ENCODE assay signal across 19 mouse cellular contexts in genomic region chr5:140043002-140043401, GRCm38 (mm10).
A peak's percentile ranks its signal among the peaks of the same experiment; 100 is the strongest.
DNase-seq lines count a peak whose midpoint lies in the region; ATAC-seq and TF ChIP-seq lines count a peak whose summit lies in the region.
"Had no signal": no experiment of that assay in that cellular context is flagged by ENCODE, and none has a peak within 500 bp of the region (broad histone marks: within the 10 kb centered on the region; RNA-seq: fewer than 3 reads in every experiment).

No protein-coding gene starts in this region.

- H3K9me3 ChIP-seq in midbrain, embryonic 11.5 days (ENCODE audit: control insufficient read depth, low read length): no peaks in the 10 kb centered on the region
- no peaks in the 10 kb centered on the region for H3K9me3 ChIP-seq in midbrain, embryonic 10.5 days (replicated peaks)
- no peaks in the 10 kb centered on the region for H3K9me3 ChIP-seq in embryonic facial prominence, embryonic 10.5 days
- H3K9me3 ChIP-seq in embryonic facial prominence, embryonic 14.5 days (ENCODE audit: control insufficient read depth, low read length): no peaks in the 10 kb centered on the region
- H3K9me3 ChIP-seq in forebrain, postnatal 0 days (ENCODE audit: low read length): no peaks in the 10 kb centered on the region
- H3K9me3 ChIP-seq: forebrain, embryonic 12.5 days; heart, embryonic 12.5 days had no signal

- no peak overlapping the region for H3K27ac ChIP-seq in midbrain, embryonic 11.5 days (ENCODE audit: low read depth, low read length)
- no peak overlapping the region for H3K27ac ChIP-seq in midbrain, embryonic 10.5 days (replicated peaks)
- no peak overlapping the region for H3K27ac ChIP-seq in embryonic facial prominence, embryonic 10.5 days (replicated peaks)
- H3K27ac ChIP-seq in embryonic facial prominence, embryonic 14.5 days (replicated peaks; ENCODE audit: low read depth, low read length): no peak overlapping the region; the same call in 1 of the 2 replicates
- no peak overlapping the region for H3K27ac ChIP-seq in forebrain, postnatal 0 days (ENCODE audit: low read depth, low read length)
- H3K27ac ChIP-seq: forebrain, embryonic 12.5 days; gastrocnemius, adult 2 months had no signal

- no peaks in the 10 kb centered on the region for H3K4me1 ChIP-seq in midbrain, embryonic 11.5 days (ENCODE audit: control insufficient read depth, insufficient read depth, low read length)
- H3K4me1 ChIP-seq in midbrain, embryonic 10.5 days: peaks cover 40% of the 10 kb centered on the region
- H3K4me1 ChIP-seq in embryonic facial prominence, embryonic 10.5 days: peaks cover 54% of the 10 kb centered on the region
- peaks cover 12% of the 10 kb centered on the region; the same call in 1 of the 2 replicates for H3K4me1 ChIP-seq in embryonic facial prominence, embryonic 14.5 days (ENCODE audit: control insufficient read depth, insufficient read depth, low read length)
- H3K4me1 ChIP-seq in forebrain, postnatal 0 days (ENCODE audit: insufficient read depth): no peaks in the 10 kb centered on the region

- no peak for TF ChIP-seq POLR2A in brain, embryonic 14.5 days (IDR thresholded peaks at IDR 0.05; ENCODE audit: borderline replicate concordance, extremely low read depth, insufficient read depth, insufficient read length, poor library complexity, severe bottlenecking)

- no peak overlapping the region for H3K4me3 ChIP-seq in midbrain, embryonic 11.5 days (ENCODE audit: low read depth, low read length)
- no peak overlapping the region for H3K4me3 ChIP-seq in midbrain, embryonic 10.5 days
- no peak overlapping the region for H3K4me3 ChIP-seq in embryonic facial prominence, embryonic 10.5 days
- no peak overlapping the region for H3K4me3 ChIP-seq in embryonic facial prominence, embryonic 14.5 days (ENCODE audit: low read depth, low read length)
- H3K4me3 ChIP-seq in forebrain, postnatal 0 days (ENCODE audit: low read depth, low read length): no peak overlapping the region
- H3K4me3 ChIP-seq: forebrain, embryonic 12.5 days; gastrocnemius, adult 2 months; heart, embryonic 12.5 days had no signal

- H3K36me3 ChIP-seq in midbrain, embryonic 11.5 days (ENCODE audit: control insufficient read depth, insufficient read depth, low read length): no peaks in the 10 kb centered on the region
- H3K36me3 ChIP-seq in midbrain, embryonic 10.5 days: 0 out of 2 replicates have a peak, but pooled peaks cover 7% of the 10 kb centered on the region
- H3K36me3 ChIP-seq in embryonic facial prominence, embryonic 10.5 days (replicated peaks): peaks cover 7% of the 10 kb centered on the region
- no peaks in the 10 kb centered on the region for H3K36me3 ChIP-seq in embryonic facial prominence, embryonic 14.5 days (ENCODE audit: control insufficient read depth, insufficient read depth, low read length)
- H3K36me3 ChIP-seq in forebrain, postnatal 0 days (ENCODE audit: insufficient read depth): no peaks in the 10 kb centered on the region
- H3K36me3 ChIP-seq: forebrain, embryonic 12.5 days had no signal

- H3K27me3 ChIP-seq in midbrain, embryonic 11.5 days (ENCODE audit: control insufficient read depth, insufficient read depth, low read length): no peaks in the 10 kb centered on the region
- H3K27me3 ChIP-seq in midbrain, embryonic 10.5 days (ENCODE audit: low read depth, poor library complexity, severe bottlenecking): no peaks in the 10 kb centered on the region
- no peaks in the 10 kb centered on the region for H3K27me3 ChIP-seq in embryonic facial prominence, embryonic 10.5 days (replicated peaks; ENCODE audit: low read depth, poor library complexity, severe bottlenecking)
- H3K27me3 ChIP-seq in embryonic facial prominence, embryonic 14.5 days (replicated peaks; ENCODE audit: control insufficient read depth, insufficient read depth, low read length): no peaks in the 10 kb centered on the region
- H3K27me3 ChIP-seq in forebrain, postnatal 0 days (ENCODE audit: insufficient read depth, low read length): no peaks in the 10 kb centered on the region
- H3K27me3 ChIP-seq: CH12.LX; forebrain, embryonic 12.5 days had no signal

- DNase-seq in midbrain, embryonic 11.5 days (ENCODE audit: low spot score, missing footprints): peak; percentile 81
- no peak for DNase-seq in midbrain, embryonic 10.5 days (ENCODE audit: low spot score)
- DNase-seq in brain, embryonic 14.5 days (ENCODE audit: low read depth): peak; percentile 52
- peak; percentile 29 for DNase-seq in embryonic facial prominence, embryonic 10.5 days (ENCODE audit: low spot score)
- peak; percentile 70 for DNase-seq in embryonic facial prominence, embryonic 14.5 days (ENCODE audit: low spot score)
- no peak for DNase-seq in cerebellum, adult 11 months
- DNase-seq in kidney, adult 9 months: no peak
- no peak for DNase-seq in forebrain, postnatal 0 days
- DNase-seq: adrenal gland, adult 2 months; adrenal gland, postnatal 25 days; cerebellum, adult 8-10 months; cerebellum, postnatal 14 days; gastrocnemius, adult 2 months; gastrocnemius, postnatal 25 days; kidney, adult 18-20 months had no signal

- ATAC-seq in midbrain, embryonic 11.5 days (ENCODE audit: low FRiP score): no peak
- no peak for ATAC-seq in embryonic facial prominence, embryonic 14.5 days (ENCODE audit: low read depth)
- ATAC-seq in forebrain, postnatal 0 days: no peak
- ATAC-seq: forebrain, embryonic 16.5 days had no signal

- no peak for TF ChIP-seq CTCF in brain, embryonic 14.5 days (IDR thresholded peaks at IDR 0.05; ENCODE audit: borderline replicate concordance, extremely low read depth, insufficient read depth, insufficient read length)
- no peak for TF ChIP-seq CTCF in forebrain, postnatal 0 days (IDR thresholded peaks at IDR 0.05; ENCODE audit: low read depth)

- H3K9ac ChIP-seq in midbrain, embryonic 11.5 days (ENCODE audit: low read length): no peak overlapping the region
- H3K9ac ChIP-seq in embryonic facial prominence, embryonic 14.5 days (ENCODE audit: low read depth, low read length): no peak overlapping the region
- no peak overlapping the region for H3K9ac ChIP-seq in forebrain, postnatal 0 days
- H3K9ac ChIP-seq: forebrain, embryonic 12.5 days; heart, embryonic 12.5 days had no signal

- WGBS in midbrain, embryonic 11.5 days: 70% methylated on average over 1 of the region's 1 CpGs
- 52% methylated on average over 1 of the region's 1 CpGs for WGBS in midbrain, embryonic 10.5 days
- WGBS in embryonic facial prominence, embryonic 10.5 days: 29% methylated on average over 1 of the region's 1 CpGs
- 38% methylated on average over 1 of the region's 1 CpGs for WGBS in embryonic facial prominence, embryonic 14.5 days
- 50% methylated on average over 1 of the region's 1 CpGs for WGBS in forebrain, postnatal 0 days

- H3K4me2 ChIP-seq in midbrain, embryonic 11.5 days: no peak overlapping the region
- no peak overlapping the region for H3K4me2 ChIP-seq in embryonic facial prominence, embryonic 14.5 days (ENCODE audit: low read depth, low read length)
- H3K4me2 ChIP-seq in forebrain, postnatal 0 days (ENCODE audit: low read depth): no peak overlapping the region
- H3K4me2 ChIP-seq: forebrain, embryonic 12.5 days; heart, embryonic 12.5 days had no signal

Comparison
In these comparisons a context has a peak if more than half of its experiments do, and no peak if none do; other contexts are left out.
1. DNase-seq: peak in midbrain, embryonic 11.5 days (single experiment), brain, embryonic 14.5 days (single experiment), embryonic facial prominence, embryonic 10.5 days (single experiment) and embryonic facial prominence, embryonic 14.5 days (single experiment); none in midbrain, embryonic 10.5 days (single experiment), cerebellum, adult 11 months (single experiment), kidney, adult 9 months (single experiment) and forebrain, postnatal 0 days (single experiment).